8 mouse cellular contexts compared by ENCODE assay signal in the genomic region with DNA sequence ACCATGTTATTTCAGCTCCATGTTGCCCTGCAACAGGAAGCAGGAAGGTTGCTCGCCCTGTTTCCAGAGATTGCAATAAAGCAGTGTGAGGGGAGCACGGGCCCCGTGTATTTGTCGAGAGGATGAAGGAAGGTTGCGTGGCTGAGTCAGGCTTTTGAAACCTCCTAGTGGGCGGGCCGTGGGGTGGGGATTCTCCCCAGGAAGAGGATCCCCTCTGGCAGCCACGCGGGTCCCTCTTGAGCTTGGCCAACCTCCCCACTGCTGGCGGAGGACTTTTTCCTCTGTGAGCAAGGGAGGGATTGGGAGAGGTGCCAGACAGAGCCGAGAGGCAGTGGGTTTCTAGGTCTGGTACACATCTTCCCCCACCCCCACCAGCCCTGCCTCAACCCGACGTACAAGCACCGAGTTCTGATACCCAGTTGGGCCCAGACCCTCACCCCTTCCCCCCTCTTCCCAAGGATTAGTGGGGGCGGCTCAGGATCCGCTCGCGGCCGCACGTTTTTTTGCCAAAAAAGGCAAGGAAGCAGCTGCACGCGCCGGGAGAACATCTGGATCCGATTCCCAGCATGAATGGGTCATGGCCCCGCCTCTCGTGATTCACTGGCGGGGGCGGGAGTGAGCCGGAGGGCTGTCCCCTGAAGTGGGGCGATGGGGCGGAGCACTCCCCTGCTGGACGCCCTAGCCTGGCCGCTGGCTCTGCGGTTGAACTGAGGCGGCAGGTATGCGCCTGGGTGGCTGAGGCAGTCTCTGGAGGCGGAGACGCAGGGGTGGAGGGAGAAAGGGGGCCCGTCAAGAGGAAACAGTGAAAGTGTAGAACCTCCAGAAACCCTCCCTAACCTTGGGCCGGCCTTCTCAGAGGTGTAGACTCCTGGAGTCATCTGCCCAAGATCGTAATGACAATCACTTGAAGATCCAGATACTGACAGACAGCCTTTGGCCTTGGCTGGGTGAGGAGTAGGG. TPM values are rescaled to one million over a fixed set of nuclear protein-coding genes. Genes with fewer than 3 reads are reported as not detected.
DNase-seq lines count a peak whose midpoint lies in the region; ATAC-seq lines count a peak whose summit lies in the region.

No protein-coding gene starts in this region.

- peak; percentile 78 for ATAC-seq in megakaryocyte-erythroid progenitor cell, adult 5-6 weeks (replicated peaks; ENCODE audit: low FRiP score, low TSS enrichment, poor library complexity, severe bottlenecking)

- peak; percentile 97 for DNase-seq in MN1 (ENCODE audit: low spot score)
- peak; percentile 94 for DNase-seq in embryo, embryonic 10.5 days (ENCODE audit: low spot score)
- peak; percentile 88 for DNase-seq in gastrocnemius, postnatal 10 days
- DNase-seq in induced T-regulatory cell, adult 2 months (ENCODE audit: low read depth): peak; percentile 85
- peak; percentile 62 to 66 for DNase-seq in left cerebral cortex, postnatal 25 days (ENCODE audit: low spot score in 2 of 2)
- DNase-seq in right cerebral cortex, postnatal 14 days: peak; percentile 72
- DNase-seq in urinary bladder, postnatal 25 days (ENCODE audit: low spot score): peak; percentile 91

- intact Hi-C loops in left cerebral cortex, postnatal 25 days (cut with DNase I): no loop called here

RNA-seq across cellular contexts. Expression of a gene that starts 5.8 kb away (rescaled TPM):
- 10 to 100 TPM; 24.2 to 25.2 TPM for total RNA-seq in gastrocnemius, postnatal 10 days (2021)
- 10 to 100 TPM; 31.6 to 33.7 TPM for total RNA-seq in left cerebral cortex, postnatal 25 days (2021)
- total RNA-seq in megakaryocyte-erythroid progenitor cell, adult 5-6 weeks (2014; fragmentation: Nextera tagmentation): 99.2 and 101 TPM in 2 replicates
- 208 and 222 TPM in 2 replicates for total RNA-seq in megakaryocyte-erythroid progenitor cell, adult 5-6 weeks (2017)

RNA-seq across cellular contexts. Expression of a gene that starts 8.3 kb away (rescaled TPM):
- total RNA-seq in gastrocnemius, postnatal 10 days (2021): 10 to 100 TPM; 61.2 to 65.0 TPM
- 1 to 10 TPM; 1.5 to 1.8 TPM for total RNA-seq in left cerebral cortex, postnatal 25 days (2021)
- total RNA-seq in megakaryocyte-erythroid progenitor cell, adult 5-6 weeks (2014; fragmentation: Nextera tagmentation): 3.3 and 5.3 TPM in 2 replicates
- total RNA-seq in megakaryocyte-erythroid progenitor cell, adult 5-6 weeks (2017): 0.42 and 4.1 TPM in 2 replicates

RNA-seq across cellular contexts. Expression of a gene that starts 15.4 kb away (rescaled TPM):
- total RNA-seq in gastrocnemius, postnatal 10 days (2021): 10 to 100 TPM; 21.7 to 25.4 TPM
- 10 to 100 TPM; 13.8 to 17.9 TPM for total RNA-seq in left cerebral cortex, postnatal 25 days (2021)
- 54.9 and 55.0 TPM in 2 replicates for total RNA-seq in megakaryocyte-erythroid progenitor cell, adult 5-6 weeks (2014; fragmentation: Nextera tagmentation)
- total RNA-seq in megakaryocyte-erythroid progenitor cell, adult 5-6 weeks (2017): 101 and 103 TPM in 2 replicates

RNA-seq across cellular contexts. Expression of a gene that starts 32.9 kb away (rescaled TPM):
- total RNA-seq in gastrocnemius, postnatal 10 days (2021): 10 to 100 TPM in 1 of 2 experiments, 1 to 10 TPM in 1; 9.0 to 14.5 TPM
- total RNA-seq in left cerebral cortex, postnatal 25 days (2021): 10 to 100 TPM; 35.3 to 36.4 TPM
- 77.5 and 89.7 TPM in 2 replicates for total RNA-seq in megakaryocyte-erythroid progenitor cell, adult 5-6 weeks (2014; fragmentation: Nextera tagmentation)
- 43.6 and 56.5 TPM in 2 replicates for total RNA-seq in megakaryocyte-erythroid progenitor cell, adult 5-6 weeks (2017)

RNA-seq across cellular contexts. Expression of a gene that starts 52.2 kb away (rescaled TPM):
- total RNA-seq in gastrocnemius, postnatal 10 days (2021): 1 to 10 TPM; 2.8 to 2.9 TPM
- 10 to 100 TPM; 18.2 to 18.3 TPM for total RNA-seq in left cerebral cortex, postnatal 25 days (2021)
- not detected in 2 replicates for total RNA-seq in megakaryocyte-erythroid progenitor cell, adult 5-6 weeks (2014; fragmentation: Nextera tagmentation)
- total RNA-seq in megakaryocyte-erythroid progenitor cell, adult 5-6 weeks (2017): 0.23 TPM in 1 of 2 replicates, not detected in the other

Comparison
In these comparisons a context has a peak if more than half of its experiments do, and no peak if none do; other contexts are left out.
1. Peak in every context shown above with its lines: DNase-seq and ATAC-seq.
2. RNA of a gene that starts 8.3 kb away (total RNA-seq): 61.2 to 65.0 TPM in gastrocnemius, postnatal 10 days; 0.42 to 5.3 TPM in megakaryocyte-erythroid progenitor cell, adult 5-6 weeks and 1.5 to 1.8 TPM in left cerebral cortex, postnatal 25 days; every median in the first group is over 4 times any median in the second.